ENCODE assay signal across 10 mouse cellular contexts in genomic region chrX:52165555-52165938, GRCm38 (mm10). TPM values are rescaled to one million over a fixed set of nuclear protein-coding genes. Genes with fewer than 3 reads are reported as not detected.
A peak's percentile ranks its signal among the peaks of the same experiment; 100 is the strongest.
DNase-seq lines count a peak whose midpoint lies in the region; ATAC-seq and TF ChIP-seq lines count a peak whose summit lies in the region.
"Had no signal": no experiment of that assay in that cellular context is flagged by ENCODE, and none has a peak within 500 bp of the region (broad histone marks: within the 10 kb centered on the region; RNA-seq: fewer than 3 reads in every experiment).

No protein-coding gene starts in this region.

- peak; percentile 46 for ATAC-seq in lung, postnatal 0 days
- ATAC-seq in liver, embryonic 11.5 days (replicated peaks; ENCODE audit: low FRiP score) = peak; percentile 59; the same call in 1 of the 2 replicates
- 0 out of 2 replicates have a peak, but pooled peaks have one; percentile 2 for ATAC-seq in stomach, embryonic 16.5 days (ENCODE audit: insufficient read depth, low FRiP score)
- no peak for ATAC-seq in inflammation-experienced regulatory T-cells, adult 6 months

- no peaks in the 10 kb centered on the region for H3K9me3 ChIP-seq in lung, postnatal 0 days (ENCODE audit: low read length)
- no peaks in the 10 kb centered on the region for H3K9me3 ChIP-seq in liver, embryonic 11.5 days (ENCODE audit: control insufficient read depth, low read length)
- no peaks in the 10 kb centered on the region for H3K9me3 ChIP-seq in stomach, embryonic 16.5 days (replicated peaks; ENCODE audit: control insufficient read depth, low read length)

- no peak overlapping the region for H3K9ac ChIP-seq in lung, postnatal 0 days (replicated peaks; ENCODE audit: low read depth)
- peak overlapping the region; percentile 74; the same call in 1 of the 2 replicates for H3K9ac ChIP-seq in liver, embryonic 11.5 days (ENCODE audit: low read depth, low read length)
- H3K9ac ChIP-seq in stomach, embryonic 16.5 days (ENCODE audit: low read length) = peak overlapping the region; percentile 21; the same call in 1 of the 2 replicates

- intact Hi-C loops in left cerebral cortex, postnatal 14 days (cut with DNase I) = loop anchor here (10.0 kb wide), 1 partner anchor 199 kb away; no protein-coding TSS in a partner anchor

- no peak overlapping the region for H3K27ac ChIP-seq in lung, postnatal 0 days (ENCODE audit: low read length)
- no peak overlapping the region for H3K27ac ChIP-seq in liver, embryonic 11.5 days (ENCODE audit: low read depth, low read length)
- H3K27ac ChIP-seq in stomach, embryonic 16.5 days (ENCODE audit: low read length) = no peak overlapping the region

- no peaks in the 10 kb centered on the region for H3K4me1 ChIP-seq in lung, postnatal 0 days (ENCODE audit: insufficient read depth, low read depth, low read length)
- no peaks in the 10 kb centered on the region for H3K4me1 ChIP-seq in liver, embryonic 11.5 days (replicated peaks; ENCODE audit: control insufficient read depth, insufficient read depth, low read length)
- no peaks in the 10 kb centered on the region for H3K4me1 ChIP-seq in stomach, embryonic 16.5 days (ENCODE audit: control insufficient read depth, insufficient read depth, low read length)

- H3K27me3 ChIP-seq in lung, postnatal 0 days (replicated peaks; ENCODE audit: insufficient read depth, low read length) = no peaks in the 10 kb centered on the region
- H3K27me3 ChIP-seq in liver, embryonic 11.5 days (replicated peaks; ENCODE audit: control insufficient read depth, insufficient read depth, low read length) = peaks cover 18% of the 10 kb centered on the region
- no peaks in the 10 kb centered on the region; the same call in 1 of the 2 replicates for H3K27me3 ChIP-seq in stomach, embryonic 16.5 days (ENCODE audit: control insufficient read depth, insufficient read depth, low read length)

- TF ChIP-seq CTCF in lung, postnatal 0 days (IDR thresholded peaks at IDR 0.05) = no peak

- 0 out of 2 replicates have a peak overlapping the region, but pooled peaks have one; percentile 49 for H3K4me3 ChIP-seq in lung, postnatal 0 days (ENCODE audit: low read depth, low read length)
- H3K4me3 ChIP-seq in liver, embryonic 11.5 days (ENCODE audit: low read depth, low read length) = peak overlapping the region; percentile 61
- H3K4me3 ChIP-seq in stomach, embryonic 16.5 days (replicated peaks; ENCODE audit: low read length) = peak overlapping the region; percentile 63

- peak; percentile 7 for DNase-seq in embryo, embryonic 10 days (ENCODE audit: low spot score)
- DNase-seq in embryo, embryonic 9.5 days (ENCODE audit: extremely low spot score) = no peak
- DNase-seq in lung, postnatal 0 days (ENCODE audit: low spot score) = no peak
- DNase-seq in lung, postnatal 14 days = no peak
- no peak for DNase-seq in liver, embryonic 11.5 days (ENCODE audit: low spot score)
- DNase-seq in left cerebral cortex, postnatal 14 days (ENCODE audit: low spot score in 2 of 2) = no peak
- DNase-seq: thymus, postnatal 25 days had no signal

- H3K4me2 ChIP-seq in lung, postnatal 0 days (replicated peaks; ENCODE audit: low read depth, low read length) = peak overlapping the region; percentile 73
- peak overlapping the region; percentile 80 for H3K4me2 ChIP-seq in liver, embryonic 11.5 days
- H3K4me2 ChIP-seq in stomach, embryonic 16.5 days (ENCODE audit: low read depth, low read length) = peak overlapping the region; percentile 59

- 42% methylated on average over 4 of the region's 7 CpGs for whole genome bisulfite sequencing in lung, postnatal 0 days
- 28% methylated on average over 5 of the region's 7 CpGs for WGBS in liver, embryonic 11.5 days
- 34% methylated on average over 5 of the region's 7 CpGs for WGBS in stomach, embryonic 16.5 days

- no peak for TF ChIP-seq EP300 in lung, postnatal 0 days (IDR thresholded peaks at IDR 0.05)

- H3K36me3 ChIP-seq in lung, postnatal 0 days (ENCODE audit: insufficient read depth, low read length) = no peaks in the 10 kb centered on the region
- H3K36me3 ChIP-seq in liver, embryonic 11.5 days (ENCODE audit: control insufficient read depth, insufficient read depth, low read length) = no peaks in the 10 kb centered on the region
- H3K36me3 ChIP-seq in stomach, embryonic 16.5 days (ENCODE audit: control insufficient read depth, insufficient read depth, low read length) = no peaks in the 10 kb centered on the region

RNA-seq across cellular contexts. Expression of gene Gpc4, which starts 0.5 kb away (rescaled TPM):
- polyA plus RNA-seq in lung, postnatal 0 days (2015; fragmentation: Nextera tagmentation; extraction: Ambion mirVana) = 28.3 and 32.7 TPM in 2 replicates
- polyA plus RNA-seq in liver, embryonic 11.5 days (2014; fragmentation: Nextera tagmentation; extraction: Ambion mirVana) = 11.5 and 13.4 TPM in 2 replicates
- 44.4 and 47.0 TPM in 2 replicates for polyA plus RNA-seq in stomach, embryonic 16.5 days (2015; fragmentation: Nextera tagmentation; extraction: Ambion mirVana)
- polyA plus RNA-seq in inflammation-experienced regulatory T-cells, adult 6 months (2017; shearing (Covaris generic)) = not detected
- total RNA-seq in left cerebral cortex, postnatal 14 days (2021) = 10 to 100 TPM; 22.4 to 24.1 TPM
- total RNA-seq: neutrophil, adult 5-6 weeks had no signal

Comparison
In these comparisons a context has a peak if more than half of its experiments do, and no peak if none do; other contexts are left out.
1. RNA of gene Gpc4, which starts 0.5 kb away (polyA plus RNA-seq): 44.4 to 47.0 TPM in stomach, embryonic 16.5 days, 28.3 to 32.7 TPM in lung, postnatal 0 days and 11.5 to 13.4 TPM in liver, embryonic 11.5 days; not detected in inflammation-experienced regulatory T-cells, adult 6 months; every median in the first group is over 10 times any median in the second.
2. Peak in every context shown above with its lines, with median percentiles within 50 percentile points of each other: H3K4me2 ChIP-seq and H3K4me3 ChIP-seq.